Mouse (Mus musculus): ENCODE measurements around the gene Tmem41b.
"Not testable (repeated sequence)": the region's sequence is repeated elsewhere in the genome, so short reads cannot be mapped to it uniquely, and the experiment has no call there.

The Tmem41b gene

DNA sequence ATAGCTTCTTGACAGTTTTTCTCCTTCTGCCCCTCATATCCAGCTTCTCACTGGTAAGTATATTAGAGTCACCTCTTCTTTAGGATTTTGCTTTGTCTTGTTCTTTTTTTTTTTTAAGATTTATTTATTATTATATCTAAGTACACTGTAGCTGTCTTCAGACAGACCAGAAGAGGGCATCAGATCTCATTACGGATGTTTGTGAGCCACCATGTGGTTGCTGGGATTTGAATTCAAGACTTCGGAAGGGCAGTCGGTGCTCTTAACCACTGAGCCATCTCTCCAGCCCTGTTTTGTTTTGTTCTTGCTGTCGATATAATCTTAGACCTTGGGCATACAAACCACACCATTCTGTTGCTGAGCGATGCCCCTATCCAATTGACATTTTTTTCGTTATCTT, at the start of gene Tmem41b:
Gene Tmem41b (minus strand): TSS at position 155 of the 400 bp plus-strand sequence.
- DNase-seq (ENCODE audit: low read depth) = not testable (repeated sequence)

GRCm38 (mm10) chr7:110030342-110030741, 43.6 kb upstream of the Tmem41b start:
- no peak for DNase-seq (ENCODE audit: low read depth)

DNA sequence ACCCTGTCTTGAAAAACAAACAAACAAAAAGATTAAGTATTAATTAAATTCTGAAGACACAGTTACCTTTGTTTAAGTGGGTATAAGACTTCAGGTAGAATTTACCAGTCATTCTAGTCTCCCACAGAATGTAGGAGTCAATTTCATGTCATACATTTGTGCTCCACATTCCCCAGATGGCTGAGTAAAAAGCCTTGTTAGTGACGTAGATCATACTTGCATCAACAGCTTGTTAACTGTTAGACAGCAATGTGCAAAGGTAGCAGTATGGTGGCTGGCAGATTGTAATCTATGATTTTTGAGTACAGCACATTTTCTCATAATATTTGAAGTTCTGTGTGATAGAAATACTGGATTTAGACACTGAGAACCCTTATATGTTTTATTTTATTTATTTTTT, 42.1 kb upstream of the Tmem41b start:
- no peak for DNase-seq (ENCODE audit: low read depth)

GRCm38 (mm10) chr7:110026594-110026993, 39.9 kb upstream of the Tmem41b start:
- DNase-seq (ENCODE audit: low read depth) = no peak

DNA sequence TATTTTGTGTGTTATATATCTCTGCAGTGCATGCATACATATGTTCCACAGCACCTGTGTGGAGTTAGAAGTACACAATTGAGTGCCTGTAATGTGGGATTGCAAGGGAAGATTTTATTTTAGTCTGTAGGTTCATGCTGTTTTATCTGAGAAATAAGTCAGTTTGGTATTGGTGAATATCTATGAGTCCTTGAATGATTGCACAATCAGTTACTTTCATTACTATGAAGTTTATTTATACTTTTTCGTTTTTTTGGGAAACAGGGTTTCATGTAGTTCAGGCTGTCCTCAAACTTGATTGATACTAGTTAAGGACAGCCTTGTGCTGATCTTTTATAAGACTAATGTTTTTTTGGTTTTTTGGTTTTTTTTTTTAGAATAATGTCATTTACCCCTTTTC, 36.8 kb upstream of the Tmem41b start:
- no peak for DNase-seq (ENCODE audit: low read depth)

- DNase-seq (ENCODE audit: low read depth) = no peak
These were observed 32.1 kb upstream of the Tmem41b start for GRCm38 (mm10) chr7:110018631-110019482.

DNA sequence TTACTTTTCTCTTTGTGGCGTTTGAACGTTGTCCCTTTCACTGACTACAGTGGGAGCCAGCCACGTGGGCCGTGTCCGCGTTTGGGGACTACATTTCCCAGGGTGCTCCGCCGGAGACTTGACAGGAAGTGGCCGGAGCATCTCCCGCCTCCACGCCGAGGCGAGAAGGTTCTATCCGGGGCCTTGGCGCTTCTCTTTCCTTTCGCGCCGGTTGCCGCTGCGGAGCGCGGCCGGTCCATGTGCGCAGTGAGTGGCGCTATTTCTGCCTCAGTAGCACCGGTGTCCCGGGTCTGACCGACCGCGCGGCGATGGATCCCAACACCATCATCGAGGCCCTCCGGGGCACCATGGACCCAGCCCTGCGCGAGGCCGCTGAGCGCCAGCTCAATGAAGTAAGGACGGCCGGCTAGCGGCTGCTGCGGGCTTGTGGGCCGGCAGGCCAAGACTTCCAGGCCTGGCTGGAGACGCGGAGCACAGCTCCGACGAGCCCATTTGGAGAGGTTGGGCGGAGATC, 31.4 kb upstream of the Tmem41b start, which contains the start of gene Ipo7:
Gene Ipo7 (plus strand): TSS at position 158 of the 514 bp plus-strand sequence.
- peak; percentile 86 for DNase-seq (ENCODE audit: low read depth)

- DNase-seq (ENCODE audit: low read depth) = no peak
These were observed 27.5 kb upstream of the Tmem41b start for GRCm38 (mm10) chr7:110014272-110014671.

GRCm38 (mm10) chr7:110011417-110011816, 24.7 kb upstream of the Tmem41b start:
- no peak for DNase-seq (ENCODE audit: low read depth)

GRCm38 (mm10) chr7:110009084-110009483, 22.4 kb upstream of the Tmem41b start:
- no peak for DNase-seq (ENCODE audit: low read depth)

DNA sequence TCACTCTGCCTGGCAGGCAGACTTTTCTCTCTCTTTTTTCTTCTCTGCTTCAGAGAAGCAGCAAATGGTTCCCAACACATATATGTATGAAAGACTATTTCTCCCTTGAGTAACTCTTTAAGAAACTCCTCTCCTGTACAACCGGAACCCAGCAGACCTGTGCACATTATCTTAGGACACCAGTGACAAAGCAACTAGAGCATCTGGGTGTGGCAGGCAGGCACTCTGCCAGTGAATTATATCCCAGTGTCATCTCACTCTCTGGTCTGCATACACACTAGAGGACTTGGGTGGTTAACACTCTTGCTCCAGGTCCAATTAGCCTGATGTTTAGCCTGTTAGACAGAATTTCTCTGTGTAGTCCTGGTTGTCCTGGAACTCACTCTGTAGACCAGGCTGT, 21.8 kb upstream of the Tmem41b start:
- DNase-seq (ENCODE audit: low read depth) = no peak

GRCm38 (mm10) chr7:110006471-110007195, 19.9 kb upstream of the Tmem41b start:
- no peak for DNase-seq (ENCODE audit: low read depth)

- no peak for DNase-seq (ENCODE audit: low read depth)
These were observed 19.2 kb upstream of the Tmem41b start for GRCm38 (mm10) chr7:110005976-110006375.

- no peak for DNase-seq (ENCODE audit: low read depth)
These were observed 16.2 kb upstream of the Tmem41b start for GRCm38 (mm10) chr7:110002968-110003367.

DNA sequence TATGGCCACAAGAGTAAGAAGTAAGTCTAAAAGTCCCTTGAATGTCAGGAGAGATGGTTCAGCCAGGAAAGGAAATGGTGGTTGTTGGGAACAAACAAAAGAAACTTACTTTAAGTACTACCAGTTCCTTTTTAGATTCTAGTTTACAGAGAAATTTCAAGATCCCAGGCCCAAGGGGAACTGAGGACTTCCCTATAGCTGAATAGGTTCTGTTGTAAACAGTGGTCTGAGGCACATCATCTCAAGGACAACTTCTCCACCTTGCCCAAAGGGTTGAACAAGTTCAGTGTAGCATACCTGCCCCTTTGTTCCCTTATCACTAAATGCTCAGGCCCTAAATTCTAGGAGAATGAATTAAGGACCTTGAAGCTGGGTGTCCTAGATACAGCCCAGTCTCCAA, 15.4 kb upstream of the Tmem41b start:
- DNase-seq (ENCODE audit: low read depth) = no peak

DNA sequence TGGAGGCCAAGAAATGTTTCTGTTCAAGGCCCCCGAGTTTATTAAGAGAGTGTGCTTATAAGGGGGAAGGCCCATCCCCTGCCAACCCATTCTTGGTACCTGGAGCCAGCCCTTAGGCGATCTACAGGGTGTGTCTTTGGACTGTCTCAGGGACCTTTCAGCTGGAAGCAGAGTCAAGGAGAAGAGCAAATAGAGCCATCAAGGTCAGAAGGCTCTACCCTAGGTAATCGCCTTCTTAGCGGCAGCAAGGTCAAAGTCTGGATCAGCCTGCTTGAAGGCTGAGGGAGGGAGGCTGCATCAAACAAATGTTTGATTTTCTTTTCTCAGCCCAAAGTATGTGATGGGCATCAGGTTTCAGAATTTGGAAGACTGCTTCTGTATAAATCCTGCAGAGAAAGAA, 11.7 kb upstream of the Tmem41b start:
- DNase-seq (ENCODE audit: low read depth) = no peak

DNA sequence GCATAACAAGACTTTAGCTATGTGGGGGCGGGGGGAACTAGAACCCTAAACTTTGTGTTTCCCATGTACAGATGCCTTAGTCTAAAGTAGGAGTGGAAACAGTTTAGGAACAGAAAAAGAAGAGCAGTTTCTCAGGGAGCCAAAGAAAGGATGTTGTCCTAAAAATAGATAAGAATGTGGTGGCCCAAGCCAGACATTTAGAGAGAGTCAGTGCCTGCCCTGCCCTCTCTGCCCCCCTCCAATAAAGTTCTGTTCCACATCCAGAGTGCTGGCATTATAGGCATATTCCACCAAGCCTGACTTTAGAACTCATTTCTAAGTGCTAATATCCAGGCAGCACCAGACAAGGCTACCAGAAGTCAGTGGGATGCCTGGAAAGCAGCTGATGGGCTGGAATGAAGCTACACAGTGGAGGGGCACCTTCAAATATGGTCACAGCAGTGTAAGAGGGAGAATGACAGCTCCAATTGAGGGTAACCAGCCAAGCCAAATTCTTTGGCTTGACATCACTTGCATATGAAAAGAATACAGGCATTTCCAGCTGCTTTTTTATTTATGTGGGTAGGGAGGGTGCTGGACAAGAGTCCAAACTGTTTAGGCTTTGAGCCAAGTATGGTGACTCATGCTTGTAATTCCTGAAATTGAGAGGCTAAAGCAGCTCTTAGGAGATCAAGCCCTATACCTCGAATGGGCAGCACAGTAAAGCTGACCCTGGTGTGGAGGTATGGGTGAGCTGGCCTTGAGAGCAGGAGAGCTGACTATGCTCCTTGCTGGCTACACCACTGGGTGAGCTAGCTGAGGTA, 6.6 kb upstream of the Tmem41b start:
- DNase-seq (ENCODE audit: low read depth) = no peak

DNA sequence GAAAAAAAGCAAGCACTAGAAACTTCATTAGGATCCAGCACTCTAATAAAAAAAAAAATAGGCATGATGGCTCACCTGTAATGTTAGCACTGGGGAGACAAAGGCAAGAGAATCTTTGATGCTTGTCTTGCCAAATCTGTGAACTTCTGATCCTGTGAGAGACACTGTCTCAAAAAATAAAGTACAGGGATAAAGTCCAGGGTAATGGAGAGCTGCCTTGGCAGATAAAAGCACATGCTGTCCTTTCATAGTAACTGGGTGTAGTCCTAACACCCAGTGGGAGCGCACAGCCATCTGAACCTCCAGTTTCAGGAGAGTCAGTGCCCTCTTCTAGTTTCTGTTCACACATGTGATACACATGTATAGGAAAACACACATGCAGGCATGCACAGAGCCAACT, 4.6 kb upstream of the Tmem41b start:
- no peak for DNase-seq (ENCODE audit: low read depth)

GRCm38 (mm10) chr7:109986133-109986669, 528 bp downstream of the Tmem41b start:
- peak; percentile 98 for DNase-seq (ENCODE audit: low read depth)

DNA sequence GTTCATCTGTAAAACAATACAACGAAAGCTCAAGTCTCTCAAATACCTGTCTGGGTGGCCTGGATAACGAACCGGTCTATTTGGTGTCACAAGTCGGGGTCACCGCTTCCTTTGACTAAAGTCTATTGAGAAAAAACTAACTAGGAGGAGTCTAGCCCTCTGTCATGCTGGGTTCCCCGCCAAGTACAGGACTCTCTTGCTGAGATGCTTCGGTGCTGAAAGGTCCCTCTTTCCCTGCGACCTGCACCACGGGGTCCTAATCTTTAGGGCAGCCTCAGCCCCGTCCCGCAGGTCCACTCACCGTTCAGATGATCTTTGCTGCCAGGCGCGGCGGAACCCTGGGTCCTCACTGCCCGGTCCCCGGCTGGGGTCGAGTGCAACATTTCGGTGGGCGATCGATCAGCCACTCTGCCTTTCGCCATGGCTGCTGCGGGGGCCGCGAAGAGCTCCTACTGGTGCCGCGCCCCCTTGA, 1.0 kb downstream of the Tmem41b start:
- DNase-seq (ENCODE audit: low read depth) = peak; percentile 34

DNA sequence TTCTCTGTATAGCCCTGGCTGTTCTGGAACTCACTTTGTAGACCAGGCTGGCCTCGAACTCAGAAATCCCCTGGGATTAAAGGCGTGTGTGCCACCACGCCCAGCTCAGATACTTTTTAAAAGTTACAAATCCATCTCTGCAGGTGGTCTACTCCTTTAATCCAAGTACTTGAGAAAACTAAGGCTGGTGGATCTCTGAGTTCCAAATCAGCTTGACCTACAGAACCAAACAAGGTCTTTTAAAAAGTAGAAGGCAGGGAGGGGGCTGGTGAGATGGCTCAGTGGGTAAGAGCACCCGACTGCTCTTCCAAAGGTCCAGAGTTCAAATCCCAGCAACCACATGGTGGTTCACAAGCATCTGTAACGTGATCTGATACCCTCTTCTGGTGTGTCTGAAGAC, 2.1 kb downstream of the Tmem41b start:
- not testable (repeated sequence) for DNase-seq (ENCODE audit: low read depth)

GRCm38 (mm10) chr7:109977131-109977530, 9.6 kb downstream of the Tmem41b start:
- DNase-seq (ENCODE audit: low read depth) = not testable (repeated sequence)
